Mouse (Mus musculus) adrenal gland, adult 8-10 months (tissue): ENCODE results near the gene Ccdc51. TPM values are rescaled to one million over a fixed set of nuclear protein-coding genes. Genes with fewer than 3 reads are reported as not detected.
"Not testable (repeated sequence)": the region's sequence is repeated elsewhere in the genome, so short reads cannot be mapped to it uniquely, and the experiment has no call there.

Source experiments
- DNase-seq: peaks from one replicate; pipeline ENCODE4 v3.0.0; 2022
- total RNA-seq, 4 experiments: library from RNA; stranded (reverse); gene quantifications; 2 replicates each; pipeline ENCODE4 v1.2.4; 2022

Ccdc51 gene
- total RNA-seq, 4 experiments from 2014 or later, result 17.3 to 20.0 (median 18.7) TPM

GRCm38 (mm10) chr9:109124164-109124563, 41.9 kb downstream of the Ccdc51 start:
- no peak for DNase-seq

DNA sequence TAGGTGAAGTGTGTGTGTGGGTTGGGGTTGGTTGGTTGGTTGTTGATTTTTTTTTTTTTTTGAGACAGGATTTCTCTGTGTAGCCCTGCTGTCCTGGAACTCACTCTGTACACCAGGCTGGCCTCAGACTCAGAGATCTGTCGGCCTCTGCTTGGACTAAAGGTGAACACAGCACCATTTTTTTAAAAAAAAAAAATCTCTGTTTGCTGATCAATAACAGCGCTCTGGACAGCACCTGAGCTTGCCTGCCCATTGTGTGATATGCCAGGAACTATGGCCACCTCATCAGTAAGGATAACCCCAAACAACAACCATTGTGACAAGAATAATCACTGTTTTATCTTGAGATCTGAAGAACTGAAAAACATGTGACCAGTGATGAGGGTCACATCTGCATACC, 42.8 kb downstream of the Ccdc51 start:
- DNase-seq, result no peak

DNA sequence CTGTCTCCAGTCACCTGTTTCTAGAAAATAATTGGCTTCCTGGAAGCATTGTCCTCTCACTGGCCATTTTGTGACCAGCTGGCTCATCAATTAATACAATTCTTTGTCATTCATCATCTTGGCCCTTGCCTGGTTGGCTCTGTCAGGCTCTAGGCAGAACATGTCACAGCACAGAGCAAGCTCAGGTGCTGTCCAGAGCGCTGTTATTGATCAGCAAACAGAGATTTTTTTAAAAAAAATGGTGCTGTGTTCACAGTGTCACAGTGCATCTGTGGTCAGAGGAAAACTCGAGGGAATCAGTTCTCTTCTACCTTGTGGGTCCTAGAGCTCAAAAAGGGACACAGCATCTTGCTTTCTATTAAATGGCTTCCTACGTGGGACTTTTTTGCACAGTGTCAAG, 43.2 kb downstream of the Ccdc51 start:
- DNase-seq, result no peak

GRCm38 (mm10) chr9:109127076-109127475, 44.8 kb downstream of the Ccdc51 start:
- no peak for DNase-seq

- DNase-seq, result no peak
These were observed 45.9 kb downstream of the Ccdc51 start for GRCm38 (mm10) chr9:109128211-109128610.

GRCm38 (mm10) chr9:109130076-109130475, 47.8 kb downstream of the Ccdc51 start:
- DNase-seq, result no peak

DNA sequence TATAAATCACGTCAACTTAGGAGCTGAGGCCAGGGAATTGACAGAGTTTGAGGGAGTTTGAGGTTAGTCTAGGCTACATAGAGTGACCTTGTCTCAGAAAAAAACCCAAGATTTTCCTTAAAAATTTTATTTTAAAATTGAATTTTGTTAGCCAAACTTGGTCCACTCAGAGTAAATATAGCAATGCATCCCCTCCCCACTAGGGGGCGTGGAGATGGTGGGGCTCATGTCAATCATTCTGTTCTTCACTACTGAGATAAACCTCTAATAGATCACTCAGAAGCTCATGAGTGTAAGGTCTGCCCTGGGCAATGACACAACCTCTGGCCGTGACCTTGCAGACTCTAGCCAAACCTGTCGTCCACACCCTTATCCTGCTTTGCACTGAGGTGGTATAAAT, 58.1 kb downstream of the Ccdc51 start:
- DNase-seq, result not testable (repeated sequence)

Other genes starting within 250 kb of the Ccdc51 start
- gene Slc26a6, start 229.2 kb upstream of the Ccdc51 start, total RNA-seq, result 10 to 100 TPM in 3 of 4 experiments, 1 to 10 TPM in 1; 8.4 to 14.4 (median 12.3) TPM
- under 1 TPM in 1 of 4 experiments, not detected in 3; 0.59 TPM for gene Tmem89, start 167.9 kb upstream of the Ccdc51 start, total RNA-seq
- gene Uqcrc1, start 145.9 kb upstream of the Ccdc51 start, total RNA-seq, result 100 to 1,000 TPM; 381 to 565 (median 479) TPM
- 10 to 100 TPM in 1 of 4 experiments, 1 to 10 TPM in 3; 2.6 to 12.4 (median 6.9) TPM for gene Col7a1, start 128.9 kb upstream of the Ccdc51 start, total RNA-seq
- gene Ucn2, start 96.5 kb upstream of the Ccdc51 start, total RNA-seq, result 1 to 10 TPM in 1 of 4 experiments, under 1 TPM in 3; 0.31 to 1.0 (median 0.45) TPM
- gene Pfkfb4, start 90.7 kb upstream of the Ccdc51 start, total RNA-seq, result 10 to 100 TPM in 2 of 4 experiments, 1 to 10 TPM in 2; 6.2 to 21.6 (median 12.0) TPM
- gene Shisa5, start 43.9 kb upstream of the Ccdc51 start, total RNA-seq, result 100 to 1,000 TPM; 126 to 177 (median 159) TPM
- gene Trex1, start 22.8 kb upstream of the Ccdc51 start, total RNA-seq, result 10 to 100 TPM; 19.0 to 25.3 (median 21.7) TPM
- 10 to 100 TPM; 16.3 to 27.7 (median 22.2) TPM for gene Atrip, start 8.4 kb upstream of the Ccdc51 start, total RNA-seq
- gene Tma7, start 94 bp downstream of the Ccdc51 start, total RNA-seq, result 100 to 1,000 TPM; 342 to 453 (median 370) TPM
- 100 to 1,000 TPM; 128 to 173 (median 140) TPM for gene Plxnb1, start 12.9 kb downstream of the Ccdc51 start, total RNA-seq
- gene Fbxw21, start 79.5 kb downstream of the Ccdc51 start, total RNA-seq, result not detected
- gene Fbxw13, start 113.5 kb downstream of the Ccdc51 start, total RNA-seq, result not detected
- gene Fbxw20, start 152.3 kb downstream of the Ccdc51 start, total RNA-seq, result not detected
- gene Fbxw14, start 205.2 kb downstream of the Ccdc51 start, total RNA-seq, result not detected